Mouse (Mus musculus) MEL (cell line): ENCODE measurements around the gene Slc2a9. TPM values are rescaled to one million over a fixed set of nuclear protein-coding genes. Genes with fewer than 3 reads are reported as not detected.

Experiments used
- DNase-seq: peaks from one replicate; pipeline ENCODE4 v3.0.0; 2011; ENCODE audit warnings: low read depth, low spot score
- H3K27ac ChIP-seq: 2 replicates; pipeline ENCODE4 v1.5.1; 2012; ENCODE audit warnings: low read depth, mild to moderate bottlenecking, control low read depth, low read length, moderate library complexity; ENCODE audit not compliant: control insufficient read depth
- H3K27me3 ChIP-seq, 2 experiments: fragments of 150-350 bp in 1 of 2; sonication (generic) in 1 of 2; 2 replicates each; pipeline ENCODE4 v1.6.1; 2012; ENCODE audit warnings: low read length in 2 of 2, mild to moderate bottlenecking in 2 of 2, improper control_type of control experiment in 1 of 2, moderate library complexity in 1 of 2; ENCODE audit not compliant: insufficient read depth in 2 of 2, control insufficient read depth in 1 of 2
- H3K36me3 ChIP-seq, 2 experiments: 2 replicates each; pipeline ENCODE4 v1.6.1; 2012 to 2014; ENCODE audit warnings: low read length in 2 of 2, improper control_type of control experiment in 1 of 2, inconsistent platforms in 1 of 2, mild to moderate bottlenecking in 1 of 2; ENCODE audit not compliant: insufficient read depth in 2 of 2, control insufficient read depth in 1 of 2
- H3K4me1 ChIP-seq, 2 experiments: fragments of 150-350 bp in 1 of 2; sonication (generic) in 1 of 2; 2 replicates each; pipeline ENCODE4 v1.6.1; 2012; ENCODE audit warnings: low read length in 2 of 2, improper control_type of control experiment in 1 of 2, mild to moderate bottlenecking in 1 of 2; ENCODE audit not compliant: insufficient read depth in 2 of 2, control insufficient read depth in 1 of 2
- H3K4me3 ChIP-seq, 2 experiments: fragments of 150-350 bp in 1 of 2; sonication (generic) in 1 of 2; 2 replicates each; pipeline ENCODE4 v1.5.1; 2012; ENCODE audit warnings: low read depth in 2 of 2, low read length in 2 of 2, mild to moderate bottlenecking in 2 of 2, moderate library complexity in 2 of 2, control low read depth in 1 of 2, improper control_type of control experiment in 1 of 2; ENCODE audit not compliant: control insufficient read depth in 1 of 2, insufficient read depth in 1 of 2
- H3K79me2 ChIP-seq: 2 replicates; pipeline ENCODE4 v1.6.1; 2012; ENCODE audit warnings: mild to moderate bottlenecking, low read length, moderate library complexity; ENCODE audit not compliant: control insufficient read depth, poor library complexity, insufficient read depth
- H3K9ac ChIP-seq: 2 replicates; pipeline ENCODE4 v1.6.1; 2012; ENCODE audit warnings: low read depth, mild to moderate bottlenecking, control low read depth, low read length, moderate library complexity; ENCODE audit not compliant: control insufficient read depth, poor library complexity, severe bottlenecking
- H3K9me3 ChIP-seq: fragments of 150-350 bp; sonication (generic); replicated peaks from 2 replicates; pipeline ENCODE4 v1.6.1; 2012; ENCODE audit warnings: mild to moderate bottlenecking, low read length, improper control_type of control experiment, moderate library complexity; ENCODE audit not compliant: insufficient read depth
- CHD1 ChIP-seq: IDR thresholded peaks from 2 replicates; pipeline ENCODE4 v1.6.1; 2012; ENCODE audit warnings: low read depth, mild to moderate bottlenecking, inconsistent platforms, low read length, improper control_type of control experiment
- CHD2 ChIP-seq: IDR thresholded peaks from 2 replicates; pipeline ENCODE4 v1.6.1; 2011; ENCODE audit warnings: low read length, improper control_type of control experiment
- CTCF ChIP-seq, 3 experiments: IDR thresholded peaks in 2 of 3; conservative IDR thresholded peaks in 1 of 3; 2 replicates each; pipeline ENCODE4 v1.5.1; 2011 to 2012; ENCODE audit warnings: low read length in 3 of 3, low read depth in 2 of 3, mild to moderate bottlenecking in 2 of 3, improper control_type of control experiment in 1 of 3, inconsistent platforms in 1 of 3, mixed read lengths in 1 of 3, moderate library complexity in 1 of 3; ENCODE audit not compliant: control insufficient read depth in 1 of 3, insufficient read depth in 1 of 3, poor library complexity in 1 of 3, severe bottlenecking in 1 of 3
- E2F4 ChIP-seq: IDR thresholded peaks from 2 replicates; pipeline ENCODE4 v1.6.1; 2011; ENCODE audit warnings: low read depth, low read length, improper control_type of control experiment, borderline replicate concordance
- EP300 ChIP-seq, 2 experiments: IDR thresholded peaks; 2 replicates each; pipeline ENCODE4 v1.6.1; 2011; ENCODE audit warnings: improper control_type of control experiment in 2 of 2, low read length in 2 of 2, low read depth in 1 of 2, mild to moderate bottlenecking in 1 of 2
- ETS1 ChIP-seq: IDR thresholded peaks from 2 replicates; pipeline ENCODE4 v1.6.1; 2012; ENCODE audit warnings: low read depth, mild to moderate bottlenecking, inconsistent platforms, low read length, improper control_type of control experiment, moderate library complexity
- GABPA ChIP-seq: IDR thresholded peaks from 2 replicates; pipeline ENCODE4 v1.6.1; 2012; ENCODE audit warnings: low read depth, mild to moderate bottlenecking, inconsistent platforms, low read length, improper control_type of control experiment, moderate library complexity
- GATA1 ChIP-seq: IDR thresholded peaks from 2 replicates; pipeline ENCODE4 v1.6.1; 2011; ENCODE audit warnings: low read depth, low read length, improper control_type of control experiment
- HCFC1 ChIP-seq: IDR thresholded peaks from 2 replicates; pipeline ENCODE4 v1.6.1; 2012; ENCODE audit warnings: low read depth, mild to moderate bottlenecking, inconsistent platforms, low read length, improper control_type of control experiment, moderate library complexity
- JUND ChIP-seq: IDR thresholded peaks from 2 replicates; pipeline ENCODE4 v1.6.1; 2011; ENCODE audit warnings: low read depth, mild to moderate bottlenecking, improper control_type of control experiment, low read length
- KAT2A ChIP-seq: conservative IDR thresholded peaks from 2 replicates; pipeline ENCODE4 v1.6.1; 2012; ENCODE audit warnings: low read depth, low read length, improper control_type of control experiment, inconsistent platforms
- MAFK ChIP-seq: IDR thresholded peaks from 2 replicates; pipeline ENCODE4 v1.6.1; 2011; ENCODE audit warnings: low read depth, mild to moderate bottlenecking, low read length, improper control_type of control experiment, borderline replicate concordance
- MAX ChIP-seq: IDR thresholded peaks from 2 replicates; pipeline ENCODE4 v1.6.1; 2011; ENCODE audit warnings: low read length, improper control_type of control experiment
- MAZ ChIP-seq: IDR thresholded peaks from 2 replicates; pipeline ENCODE4 v1.6.1; 2012; ENCODE audit warnings: low read depth, mild to moderate bottlenecking, inconsistent platforms, low read length, improper control_type of control experiment
- MEF2A ChIP-seq: IDR thresholded peaks from 2 replicates; pipeline ENCODE4 v1.6.1; 2014; ENCODE audit warnings: low read depth, mild to moderate bottlenecking, inconsistent platforms, low read length, improper control_type of control experiment; ENCODE audit not compliant: poor library complexity, insufficient replicate concordance, severe bottlenecking; ENCODE audit errors: extremely low read depth
- MXI1 ChIP-seq: IDR thresholded peaks from 2 replicates; pipeline ENCODE4 v1.6.1; 2011; ENCODE audit warnings: mild to moderate bottlenecking, low read depth, low read length, improper control_type of control experiment
- MYB ChIP-seq: IDR thresholded peaks from 2 replicates; pipeline ENCODE4 v1.6.1; 2011; ENCODE audit warnings: mild to moderate bottlenecking, low read depth, low read length, improper control_type of control experiment
- MYC ChIP-seq: IDR thresholded peaks from 2 replicates; pipeline ENCODE4 v1.6.1; 2011; ENCODE audit warnings: low read depth, mild to moderate bottlenecking, low read length, improper control_type of control experiment, moderate library complexity
- NELFE ChIP-seq: IDR thresholded peaks from 2 replicates; pipeline ENCODE4 v1.6.1; 2011; ENCODE audit warnings: low read depth, low read length, improper control_type of control experiment
- NRF1 ChIP-seq: IDR thresholded peaks from 2 replicates; pipeline ENCODE4 v1.6.1; 2014; ENCODE audit warnings: low read depth, mild to moderate bottlenecking, inconsistent platforms, low read length, improper control_type of control experiment, moderate library complexity; ENCODE audit not compliant: poor library complexity, insufficient read depth, severe bottlenecking
- POLR2A ChIP-seq, 2 experiments: IDR thresholded peaks; 2 replicates each; pipeline ENCODE4 v1.6.1; 2011 to 2012; ENCODE audit warnings: low read length in 2 of 2, mild to moderate bottlenecking in 2 of 2, control low read depth in 1 of 2, improper control_type of control experiment in 1 of 2, low read depth in 1 of 2, moderate library complexity in 1 of 2; ENCODE audit not compliant: control insufficient read depth in 1 of 2, insufficient read depth in 1 of 2, poor library complexity in 1 of 2
- POLR2AphosphoS2 ChIP-seq: IDR thresholded peaks from 2 replicates; pipeline ENCODE4 v1.6.1; 2011; ENCODE audit warnings: low read length, improper control_type of control experiment
- POLR2AphosphoS5 ChIP-seq: IDR thresholded peaks from 2 replicates; pipeline ENCODE4 v1.6.1; 2012; ENCODE audit warnings: low read depth, borderline replicate concordance, mild to moderate bottlenecking, inconsistent platforms, low read length, moderate library complexity, mixed read lengths
- RAD21 ChIP-seq: IDR thresholded peaks from 2 replicates; pipeline ENCODE4 v1.6.1; 2011; ENCODE audit warnings: mild to moderate bottlenecking, low read depth, low read length, improper control_type of control experiment
- RCOR1 ChIP-seq: IDR thresholded peaks from 2 replicates; pipeline ENCODE4 v1.6.1; 2012; ENCODE audit warnings: low read depth, mild to moderate bottlenecking, inconsistent platforms, low read length, improper control_type of control experiment
- SIN3A ChIP-seq: IDR thresholded peaks from 2 replicates; pipeline ENCODE4 v1.6.1; 2012; ENCODE audit warnings: low read length, improper control_type of control experiment, inconsistent platforms
- SMC3 ChIP-seq: IDR thresholded peaks from 2 replicates; pipeline ENCODE4 v1.6.1; 2011; ENCODE audit warnings: low read depth, low read length, improper control_type of control experiment
- TAL1 ChIP-seq: IDR thresholded peaks from 2 replicates; pipeline ENCODE4 v1.6.1; 2012; ENCODE audit warnings: mild to moderate bottlenecking, inconsistent platforms, low read length, moderate library complexity, mixed read lengths
- TBP ChIP-seq: IDR thresholded peaks from 2 replicates; pipeline ENCODE4 v1.8.0; 2011; ENCODE audit warnings: low read depth, low read length, improper control_type of control experiment
- TCF12 ChIP-seq: IDR thresholded peaks from 2 replicates; pipeline ENCODE4 v1.6.1; 2014; ENCODE audit warnings: low read depth, mild to moderate bottlenecking, inconsistent platforms, low read length, improper control_type of control experiment, moderate library complexity
- UBTF ChIP-seq: IDR thresholded peaks from 2 replicates; pipeline ENCODE4 v1.6.1; 2012; ENCODE audit warnings: low read depth, mild to moderate bottlenecking, inconsistent platforms, low read length, improper control_type of control experiment, moderate library complexity, borderline replicate concordance; ENCODE audit not compliant: insufficient read depth
- USF1 ChIP-seq: IDR thresholded peaks from 2 replicates; pipeline ENCODE4 v1.6.1; 2014; ENCODE audit warnings: low read depth, mild to moderate bottlenecking, inconsistent platforms, low read length, improper control_type of control experiment, moderate library complexity
- USF2 ChIP-seq, 2 experiments: IDR thresholded peaks; 2 replicates each; pipeline ENCODE4 v1.6.1; 2011 to 2012; ENCODE audit warnings: improper control_type of control experiment in 2 of 2, low read length in 2 of 2, borderline replicate concordance in 1 of 2, inconsistent platforms in 1 of 2, low read depth in 1 of 2, mild to moderate bottlenecking in 1 of 2; ENCODE audit not compliant: insufficient read depth in 1 of 2
- ZC3H11A ChIP-seq: IDR thresholded peaks from 2 replicates; pipeline ENCODE4 v1.6.1; 2012; ENCODE audit warnings: low read depth, mild to moderate bottlenecking, inconsistent platforms, low read length, improper control_type of control experiment
- ZKSCAN1 ChIP-seq: IDR thresholded peaks from 2 replicates; pipeline ENCODE4 v1.6.1; 2012; ENCODE audit warnings: low read depth, mild to moderate bottlenecking, inconsistent platforms, low read length, improper control_type of control experiment, moderate library complexity
- ZMIZ1 ChIP-seq: IDR thresholded peaks from 2 replicates; pipeline ENCODE4 v1.6.1; 2012; ENCODE audit warnings: low read depth, mild to moderate bottlenecking, inconsistent platforms, low read length, improper control_type of control experiment, moderate library complexity
- ZNF384 ChIP-seq: IDR thresholded peaks from 2 replicates; pipeline ENCODE4 v1.6.1; 2012; ENCODE audit warnings: low read depth, mild to moderate bottlenecking, inconsistent platforms, low read length, improper control_type of control experiment
- polyA plus RNA-seq, 2 experiments: library from polyadenylated mRNA; stranded (reverse) in 1 of 2; unstranded in 1 of 2; fragments of >175 nt in 1 of 2; fragments of >200 nt in 1 of 2; gene quantifications; 2 replicates each; pipeline versions ENCODE4 v1.2.1 to v1.2.4; 2012; ENCODE audit warnings: low replicate concordance in 2 of 2, low read depth in 1 of 2; ENCODE audit not compliant: insufficient read length in 2 of 2, insufficient read depth in 1 of 2, missing spikeins in 1 of 2
- total RNA-seq: library from RNA; depleted of rRNA; stranded (reverse); fragments of 300-350 nt; gene quantifications from 2 replicates; pipeline ENCODE4 v1.2.3, GENCODE M21; 2012

The Slc2a9 gene
- total and polyA plus RNA-seq, 3 experiments = 1.1 to 4.2 TPM; not detected in 1

- no peak overlapping the region; a peak in 1 of 4 replicates for H3K4me3 ChIP-seq
- H3K27ac ChIP-seq = peak overlapping the region; percentile 82
- H3K79me2 ChIP-seq = no peaks in the 10 kb centered on the region; the same call in 1 of the 2 replicates
- peak overlapping the region; percentile 49 for H3K9ac ChIP-seq
- no peaks in the 10 kb centered on the region for H3K27me3 ChIP-seq
- H3K36me3 ChIP-seq = peaks cover 0 to 28% of the 10 kb centered on the region in 2 experiments; a peak in 2 of 4 replicates
- H3K4me1 ChIP-seq = peaks cover 10 to 36% of the 10 kb centered on the region in 2 experiments
- DNase-seq = peak; percentile 60
- H3K9me3 ChIP-seq = no peaks in the 10 kb centered on the region
- TF ChIP-seq TBP (no peak), ZKSCAN1 (no peak), JUND (no peak), HCFC1 (no peak), NRF1 (no peak), ZMIZ1 (no peak), RCOR1 (no peak; the same call in 1 of the 2 replicates), GATA1 (no peak), POLR2AphosphoS5 (no peak; the same call in 1 of the 2 replicates), USF1 (peak; percentile 71), CHD1 (no peak), KAT2A (no peak), TCF12 (no peak), SMC3 (no peak), MYB (no peak), MYC (0 out of 2 replicates have a peak, but pooled peaks have one; percentile 37), NELFE (peak; percentile 47; the same call in 1 of the 2 replicates), E2F4 (no peak), RAD21 (no peak), POLR2AphosphoS2 (no peak), ETS1 (no peak), MXI1 (no peak), MAFK (no peak), MAX (peak; percentile 28), CHD2 (no peak), MEF2A (no peak), MAZ (no peak), UBTF (no peak), EP300 (IDR thresholded peaks at IDR 0.05; ENCODE audit: low read depth in 1 of 2, low read length in 2 of 2) (no peak), GABPA (no peak), POLR2A (IDR thresholded peaks at IDR 0.05; ENCODE audit: control insufficient read depth in 1 of 2, insufficient read depth in 1 of 2, low read depth in 1 of 2, low read length in 2 of 2, poor library complexity in 1 of 2) (peak in 1 of 2 experiments; percentile 57; a peak in 1 of 4 replicates), ZC3H11A (no peak), TAL1 (no peak), ZNF384 (no peak), SIN3A (no peak), USF2 (IDR thresholded peaks at IDR 0.05; ENCODE audit: borderline replicate concordance in 1 of 2, insufficient read depth in 1 of 2, low read depth in 1 of 2, low read length in 2 of 2) (no peak), CTCF (IDR thresholded peaks at IDR 0.05 in 2 of 3, conservative IDR thresholded peaks at IDR 0.05 in 1 of 3; ENCODE audit: control insufficient read depth in 1 of 3, insufficient read depth in 1 of 3, low read depth in 2 of 3, low read length in 3 of 3, poor library complexity in 1 of 3, severe bottlenecking in 1 of 3) (no peak)
These were observed 1.9 kb upstream of the Slc2a9 start for GRCm38 (mm10) chr5:38504747-38505434.
